Mouse (Mus musculus) heart, embryonic 15.5 days (tissue): ENCODE data around the gene Uba5. TPM values are rescaled to one million over a fixed set of nuclear protein-coding genes. Genes with fewer than 3 reads are reported as not detected.

Experiments used
- ATAC-seq: fragments of 200-750 bp; cut with Nextera tagmentation; replicated peaks from 2 replicates; pipeline ENCODE4 v1.8.0; 2017; ENCODE audit warnings: low read depth, moderate TSS enrichment; ENCODE audit not compliant: insufficient number of reproducible peaks, insufficient read depth, low FRiP score
- H3K27ac ChIP-seq: fragments of 300-500 bp; sonication (generic); 2 replicates; pipeline ENCODE4 v1.5.1; 2015; ENCODE audit warnings: mild to moderate bottlenecking, inconsistent platforms
- H3K27me3 ChIP-seq: fragments of 300-500 bp; sonication (generic); 2 replicates; pipeline ENCODE4 v1.6.1; 2015; ENCODE audit warnings: inconsistent platforms
- H3K36me3 ChIP-seq: fragments of 300-500 bp; sonication (generic); 2 replicates; pipeline ENCODE4 v1.6.1; 2015; ENCODE audit warnings: mild to moderate bottlenecking, inconsistent platforms
- H3K4me1 ChIP-seq: fragments of 300-500 bp; sonication (generic); replicated peaks from 2 replicates; pipeline ENCODE4 v1.6.1; 2015; ENCODE audit warnings: inconsistent platforms
- H3K4me2 ChIP-seq: fragments of 300-500 bp; sonication (generic); 2 replicates; pipeline ENCODE4 v1.6.1; 2015; ENCODE audit warnings: inconsistent platforms, mild to moderate bottlenecking, moderate library complexity
- H3K4me3 ChIP-seq: fragments of 300-500 bp; sonication (generic); 2 replicates; pipeline ENCODE4 v1.5.1; 2015; ENCODE audit warnings: mild to moderate bottlenecking, inconsistent platforms
- H3K9ac ChIP-seq: fragments of 300-500 bp; sonication (generic); 2 replicates; pipeline ENCODE4 v1.6.1; 2015; ENCODE audit warnings: mild to moderate bottlenecking, inconsistent platforms
- H3K9me3 ChIP-seq: fragments of 300-500 bp; sonication (generic); replicated peaks from 2 replicates; pipeline ENCODE4 v1.6.1; 2016; ENCODE audit warnings: inconsistent platforms
- WGBS: fragments of 180-500 bp; shearing (Covaris S2); methylation state at CpG from one replicate; pipeline ENCODE4 v1.1.7; 2015; ENCODE audit warnings: mixed read lengths; 5-methylcytosine and 5-hydroxymethylcytosine counted together
- polyA plus RNA-seq: library from polyadenylated mRNA; unstranded; fragments of >200 nt; fragmentation: Nextera tagmentation; extraction: Ambion mirVana; gene quantifications from 2 replicates; pipeline ENCODE4 v1.2.1, GENCODE M21; 2015

Uba5 gene
- polyA plus RNA-seq: 31.3 and 36.6 TPM in 2 replicates

DNA sequence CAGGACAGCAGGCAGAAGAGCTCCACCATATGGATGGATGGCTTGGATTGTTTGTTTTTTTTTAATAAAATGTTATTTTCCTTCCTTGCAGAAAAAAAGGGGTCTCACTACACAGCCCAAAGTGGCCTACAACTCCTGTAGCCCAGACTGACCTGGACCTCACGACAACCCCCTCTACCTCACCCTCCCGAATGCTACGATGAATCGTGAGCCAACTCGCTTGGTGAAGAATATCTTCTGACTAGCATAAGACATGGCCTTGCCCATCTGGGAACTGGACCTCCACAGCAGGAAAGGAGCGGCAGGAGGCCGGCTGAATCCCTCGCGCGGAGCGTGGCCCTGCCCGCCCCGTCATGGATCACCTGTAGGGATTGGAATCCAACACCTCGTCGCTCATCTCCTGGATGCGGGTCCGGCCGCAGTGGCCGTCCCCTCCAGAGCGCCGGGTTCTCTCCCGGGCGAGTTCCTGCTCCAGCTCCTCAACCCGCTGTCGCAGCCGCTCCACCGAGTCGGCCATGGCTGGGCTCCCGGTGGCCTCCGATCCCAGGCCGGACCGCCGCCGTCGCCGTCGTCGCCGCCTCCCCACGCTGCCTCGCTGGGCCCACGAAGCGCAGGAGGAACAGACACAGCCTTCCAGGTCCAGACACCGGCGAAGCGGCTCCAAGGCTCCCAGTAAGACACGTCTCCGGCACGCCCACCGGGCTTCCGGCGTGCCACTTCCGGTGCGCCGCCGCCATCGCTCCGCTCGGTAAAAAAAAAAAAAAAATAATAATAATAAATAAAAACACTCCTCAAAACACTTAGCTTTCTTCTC lies at the start of gene Uba5:
Gene Uba5, minus strand, starts transcription at position 705 of the 814 bp plus-strand sequence.
- Histone ChIP-seq H3K4me2 (peak within 1 kb of the TSS; percentile 78), H3K36me3 (peaks cover 20% of the 10 kb centered on the region), H3K4me1 (peaks cover 19% of the 10 kb centered on the region), H3K4me3 (peak within 1 kb of the TSS; percentile 84), H3K9me3 (no peaks in the 10 kb centered on the region), H3K9ac (peak within 1 kb of the TSS; percentile 84), H3K27me3 (no peaks in the 10 kb centered on the region), H3K27ac (peak within 1 kb of the TSS; percentile 78)
- ATAC-seq: peak; percentile 76
- WGBS: under 1% methylated on average over 58 of the region's 59 CpGs

GRCm38 (mm10) chr9:104109151-104109550 lies 46.2 kb upstream of the Uba5 start:
- H3K9ac ChIP-seq: no peak overlapping the region
- no peak overlapping the region for H3K4me3 ChIP-seq
- WGBS: 89% methylated on average over 5 of the region's 5 CpGs
- H3K9me3 ChIP-seq: 0 out of 2 replicates have a peak, but pooled peaks cover 7% of the 10 kb centered on the region
- H3K36me3 ChIP-seq: no peaks in the 10 kb centered on the region
- H3K27me3 ChIP-seq: no peaks in the 10 kb centered on the region
- ATAC-seq: no peak
- H3K27ac ChIP-seq: 0 out of 2 replicates have a peak overlapping the region, but pooled peaks have one; percentile 17
- H3K4me2 ChIP-seq: no peak overlapping the region
- peaks cover 8% of the 10 kb centered on the region; the same call in 1 of the 2 replicates for H3K4me1 ChIP-seq

- H3K4me2 ChIP-seq: no peak overlapping the region
- peaks cover 8% of the 10 kb centered on the region; the same call in 1 of the 2 replicates for H3K4me1 ChIP-seq
- H3K9me3 ChIP-seq: 0 out of 2 replicates have a peak, but pooled peaks cover 7% of the 10 kb centered on the region
- peak overlapping the region; percentile 61 for H3K27ac ChIP-seq
- whole genome bisulfite sequencing: 48% methylated on average over 2 of the region's 2 CpGs
- H3K27me3 ChIP-seq: no peaks in the 10 kb centered on the region
- H3K4me3 ChIP-seq: no peak overlapping the region
- H3K9ac ChIP-seq: no peak overlapping the region
- no peak; the same call in 1 of the 2 replicates for ATAC-seq
- H3K36me3 ChIP-seq: no peaks in the 10 kb centered on the region
Observed at GRCm38 (mm10) chr9:104108571-104109143, 45.7 kb upstream of the Uba5 start.

- 22% methylated on average over 6 of the region's 6 CpGs for WGBS
- Histone ChIP-seq H3K36me3 (no peaks in the 10 kb centered on the region), H3K4me1 (peaks cover 8% of the 10 kb centered on the region), H3K9me3 (0 out of 2 replicates have a peak, but pooled peaks cover 7% of the 10 kb centered on the region), H3K27ac (peak overlapping the region; percentile 61), H3K27me3 (no peaks in the 10 kb centered on the region), H3K4me2 (no peak overlapping the region), H3K9ac (no peak overlapping the region), H3K4me3 (no peak overlapping the region)
- no peak; the same call in 1 of the 2 replicates for ATAC-seq
Observed at GRCm38 (mm10) chr9:104107482-104107881, 44.5 kb upstream of the Uba5 start.

DNA sequence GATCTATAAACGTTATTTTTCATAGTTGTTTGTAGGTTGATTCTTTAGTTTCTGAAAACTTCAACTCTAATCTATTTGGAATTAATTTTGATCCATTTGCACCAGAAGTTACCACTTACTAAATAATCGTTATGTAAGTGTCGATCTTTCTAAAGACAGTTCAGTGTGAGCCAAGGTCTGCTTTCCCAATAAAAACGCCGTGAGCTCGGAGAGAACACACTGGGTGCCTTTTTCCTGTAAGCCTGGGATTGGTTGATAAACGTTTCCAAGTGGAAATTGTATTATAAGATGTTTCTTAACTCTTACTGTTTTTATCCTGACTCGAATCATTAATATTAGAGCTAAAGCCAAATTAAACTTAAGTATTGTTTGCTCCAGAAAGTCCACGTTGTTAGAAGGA lies 44.0 kb upstream of the Uba5 start:
- Histone ChIP-seq H3K36me3 (no peaks in the 10 kb centered on the region), H3K4me3 (no peak overlapping the region), H3K27me3 (no peaks in the 10 kb centered on the region), H3K9ac (no peak overlapping the region), H3K4me2 (no peak overlapping the region), H3K9me3 (0 out of 2 replicates have a peak, but pooled peaks cover 6% of the 10 kb centered on the region), H3K27ac (peak overlapping the region; percentile 61), H3K4me1 (peaks cover 12% of the 10 kb centered on the region)
- ATAC-seq: no peak
- WGBS: 61% methylated on average over 9 of the region's 9 CpGs

GRCm38 (mm10) chr9:104104986-104105385 lies 42.1 kb upstream of the Uba5 start:
- ATAC-seq: no peak
- WGBS: 78% methylated on average over 2 of the region's 2 CpGs
- H3K4me1 ChIP-seq: peaks cover 14% of the 10 kb centered on the region
- no peak overlapping the region for H3K9ac ChIP-seq
- H3K9me3 ChIP-seq: no peaks in the 10 kb centered on the region
- no peak overlapping the region for H3K27ac ChIP-seq
- H3K27me3 ChIP-seq: no peaks in the 10 kb centered on the region
- H3K4me2 ChIP-seq: no peak overlapping the region
- no peak overlapping the region for H3K4me3 ChIP-seq
- no peaks in the 10 kb centered on the region for H3K36me3 ChIP-seq

DNA sequence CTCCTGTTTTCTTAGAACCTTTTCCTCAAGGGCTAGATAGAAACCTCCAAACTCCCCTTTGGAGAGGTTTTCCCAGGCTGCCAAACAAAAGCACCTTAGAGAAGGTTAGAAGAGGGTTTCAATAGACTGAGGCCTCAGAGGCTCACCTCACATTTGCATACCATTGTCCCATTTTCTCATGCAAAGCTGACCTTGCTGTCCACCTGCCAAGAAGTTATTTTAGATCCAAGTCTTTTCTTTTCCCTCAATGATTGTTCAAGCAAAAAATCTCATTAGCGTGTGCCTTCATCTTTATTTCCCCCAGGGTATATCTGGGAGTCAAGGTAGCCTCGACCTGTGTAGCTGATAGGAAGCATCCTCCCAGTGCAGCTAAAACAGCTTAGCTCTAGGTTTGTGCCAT lies 40.0 kb upstream of the Uba5 start:
- Histone ChIP-seq H3K27me3 (no peaks in the 10 kb centered on the region), H3K4me3 (no peak overlapping the region), H3K9ac (no peak overlapping the region), H3K4me1 (peaks cover 10% of the 10 kb centered on the region), H3K27ac (0 out of 2 replicates have a peak overlapping the region, but pooled peaks have one; percentile 17), H3K4me2 (no peak overlapping the region), H3K9me3 (no peaks in the 10 kb centered on the region), H3K36me3 (no peaks in the 10 kb centered on the region)
- WGBS: 61% methylated on average over 2 of the region's 2 CpGs
- ATAC-seq: no peak

DNA sequence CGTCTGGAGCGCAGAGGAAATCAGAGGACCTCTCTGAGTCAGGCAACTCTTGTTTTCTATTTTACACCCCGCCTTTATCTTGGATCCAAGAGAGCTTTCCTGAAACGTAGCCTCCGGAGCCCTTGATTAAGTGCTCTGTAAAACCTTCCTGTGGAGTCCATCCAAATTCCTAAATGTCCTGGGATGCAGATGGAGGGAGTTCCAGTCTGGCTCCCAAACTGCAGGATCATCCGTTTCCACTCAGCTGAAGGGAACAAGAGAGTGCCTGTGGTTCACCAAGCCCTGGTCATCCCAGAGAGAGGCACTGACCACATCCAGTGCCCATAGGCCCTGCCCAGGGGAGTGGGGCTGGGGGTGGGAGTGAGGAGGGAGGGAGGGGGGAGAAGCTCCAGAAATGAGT lies 39.4 kb upstream of the Uba5 start:
- Histone ChIP-seq H3K9ac (no peak overlapping the region), H3K4me3 (0 out of 2 replicates have a peak overlapping the region, but pooled peaks have one; percentile 10), H3K4me1 (peaks cover 8% of the 10 kb centered on the region), H3K27ac (peak overlapping the region; percentile 42; the same call in 1 of the 2 replicates), H3K9me3 (no peaks in the 10 kb centered on the region), H3K4me2 (peak overlapping the region; percentile 25; the same call in 1 of the 2 replicates), H3K36me3 (no peaks in the 10 kb centered on the region), H3K27me3 (no peaks in the 10 kb centered on the region)
- 28% methylated on average over 6 of the region's 6 CpGs for WGBS
- ATAC-seq: 0 out of 2 replicates have a peak, but pooled peaks have one; percentile 27

DNA sequence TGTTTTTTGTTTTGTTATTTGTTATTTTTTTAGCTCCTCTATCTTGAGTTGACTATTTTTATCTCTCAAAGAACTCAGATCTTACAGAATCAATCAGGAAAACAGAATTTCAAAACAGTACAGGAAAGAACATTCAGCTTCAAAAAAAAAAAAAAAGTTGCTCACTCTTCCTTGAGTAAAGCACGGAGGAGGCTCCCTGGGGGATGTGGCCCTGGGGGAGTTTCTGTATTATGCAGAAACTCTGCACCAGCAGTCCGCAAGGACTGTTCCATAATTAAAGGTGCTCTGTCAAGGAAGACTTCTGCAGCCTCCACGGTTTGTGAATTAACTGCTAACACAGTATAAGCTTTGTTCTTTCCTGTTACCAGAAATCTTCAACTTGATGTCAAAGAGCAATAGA lies 38.5 kb upstream of the Uba5 start:
- Histone ChIP-seq H3K4me2 (0 out of 2 replicates have a peak overlapping the region, but pooled peaks have one; percentile 13), H3K9ac (no peak overlapping the region), H3K9me3 (no peaks in the 10 kb centered on the region), H3K27me3 (no peaks in the 10 kb centered on the region), H3K27ac (peak overlapping the region; percentile 42; the same call in 1 of the 2 replicates), H3K4me1 (peaks cover 6% of the 10 kb centered on the region), H3K36me3 (no peaks in the 10 kb centered on the region), H3K4me3 (peak overlapping the region; percentile 10; the same call in 1 of the 2 replicates)
- ATAC-seq: no peak
- WGBS: 52% methylated on average over 3 of the region's 3 CpGs

DNA sequence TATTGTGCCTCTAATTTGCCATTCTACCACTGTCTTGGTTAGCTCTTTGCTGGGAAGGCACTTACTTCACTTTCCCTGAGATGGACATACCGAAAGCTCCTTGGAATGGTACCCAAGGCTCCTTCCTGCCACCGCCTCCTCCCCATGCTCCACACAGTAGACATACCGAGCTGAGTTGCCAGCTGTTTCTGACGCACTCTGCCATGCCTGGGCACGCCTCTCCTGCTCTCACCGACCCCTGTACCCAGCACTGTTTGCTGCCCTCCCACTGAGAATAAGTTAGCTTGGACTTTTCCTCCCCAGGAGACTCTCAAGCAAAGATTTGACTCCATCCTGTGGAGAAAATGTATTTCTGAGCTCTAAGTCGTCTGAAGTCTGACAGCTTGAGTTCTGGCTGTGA lies 37.9 kb upstream of the Uba5 start:
- 57% methylated on average over 7 of the region's 7 CpGs for WGBS
- no peaks in the 10 kb centered on the region for H3K9me3 ChIP-seq
- no peaks in the 10 kb centered on the region for H3K27me3 ChIP-seq
- H3K27ac ChIP-seq: peak overlapping the region; percentile 19; the same call in 1 of the 2 replicates
- peaks cover 6% of the 10 kb centered on the region for H3K4me1 ChIP-seq
- 0 out of 2 replicates have a peak overlapping the region, but pooled peaks have one; percentile 6 for H3K4me3 ChIP-seq
- ATAC-seq: no peak
- no peaks in the 10 kb centered on the region for H3K36me3 ChIP-seq
- peak overlapping the region; percentile 15; the same call in 1 of the 2 replicates for H3K4me2 ChIP-seq
- no peak overlapping the region for H3K9ac ChIP-seq

DNA sequence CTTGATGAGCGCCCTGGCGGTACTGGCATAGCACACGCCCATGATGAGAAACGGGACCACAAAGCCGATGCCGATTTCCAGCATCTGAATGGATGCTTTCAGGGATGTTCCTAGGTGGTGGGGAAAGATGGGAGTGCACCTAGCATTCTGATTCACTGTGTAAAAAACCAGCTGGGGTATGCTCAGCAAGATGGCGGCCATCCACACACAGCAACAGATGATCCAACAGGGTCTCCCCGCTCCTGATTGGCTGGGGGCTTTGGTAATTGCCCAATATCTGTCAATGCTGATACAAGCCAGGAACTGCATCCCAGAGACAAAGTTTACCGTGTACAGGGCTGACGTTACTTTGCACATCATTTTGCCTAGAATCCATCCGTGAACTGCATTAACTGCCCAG lies 36.1 kb upstream of the Uba5 start:
- H3K4me3 ChIP-seq: no peak overlapping the region
- H3K9ac ChIP-seq: no peak overlapping the region
- H3K4me1 ChIP-seq: peaks cover 6% of the 10 kb centered on the region
- ATAC-seq: no peak
- no peaks in the 10 kb centered on the region for H3K9me3 ChIP-seq
- no peaks in the 10 kb centered on the region for H3K27me3 ChIP-seq
- no peak overlapping the region for H3K27ac ChIP-seq
- 84% methylated on average over 11 of the region's 11 CpGs for WGBS
- H3K36me3 ChIP-seq: no peaks in the 10 kb centered on the region
- no peak overlapping the region for H3K4me2 ChIP-seq
